Mouse (Mus musculus): Measurements from ENCODE around the gene Nek5. TPM values are rescaled to one million over a fixed set of nuclear protein-coding genes. Genes with fewer than 3 reads are reported as not detected.

The Nek5 gene
- total RNA-seq, 1 experiment from 2014 or later = not detected

GRCm38 (mm10) chr8:22042515-22042914 is 82.3 kb downstream of the Nek5 start:
- no peak for ATAC-seq (replicated peaks in 1 of 2; ENCODE audit: insufficient read depth in 1 of 2, low FRiP score in 2 of 2, low TSS enrichment in 1 of 2, low read depth in 1 of 2, poor library complexity in 2 of 2, severe bottlenecking in 2 of 2)

GRCm38 (mm10) chr8:22040153-22040509 is 84.7 kb downstream of the Nek5 start:
- no peak for ATAC-seq (replicated peaks in 1 of 2; ENCODE audit: insufficient read depth in 1 of 2, low FRiP score in 2 of 2, low TSS enrichment in 1 of 2, low read depth in 1 of 2, poor library complexity in 2 of 2, severe bottlenecking in 2 of 2)

GRCm38 (mm10) chr8:22039468-22040152 is 85.2 kb downstream of the Nek5 start:
- ATAC-seq (replicated peaks in 1 of 2; ENCODE audit: insufficient read depth in 1 of 2, low FRiP score in 2 of 2, low TSS enrichment in 1 of 2, low read depth in 1 of 2, poor library complexity in 2 of 2, severe bottlenecking in 2 of 2) = no peak

- no peak for ATAC-seq (replicated peaks in 1 of 2; ENCODE audit: insufficient read depth in 1 of 2, low FRiP score in 2 of 2, low TSS enrichment in 1 of 2, low read depth in 1 of 2, poor library complexity in 2 of 2, severe bottlenecking in 2 of 2)
Measured at GRCm38 (mm10) chr8:22037022-22037421, 87.8 kb downstream of the Nek5 start.

GRCm38 (mm10) chr8:22036137-22036536 is 88.7 kb downstream of the Nek5 start:
- no peak for ATAC-seq (replicated peaks in 1 of 2; ENCODE audit: insufficient read depth in 1 of 2, low FRiP score in 2 of 2, low TSS enrichment in 1 of 2, low read depth in 1 of 2, poor library complexity in 2 of 2, severe bottlenecking in 2 of 2)

GRCm38 (mm10) chr8:22030990-22031389 is 93.9 kb downstream of the Nek5 start:
- ATAC-seq (replicated peaks in 1 of 2; ENCODE audit: insufficient read depth in 1 of 2, low FRiP score in 2 of 2, low TSS enrichment in 1 of 2, low read depth in 1 of 2, poor library complexity in 2 of 2, severe bottlenecking in 2 of 2) = no peak

GRCm38 (mm10) chr8:22028973-22029372 is 95.9 kb downstream of the Nek5 start:
- peak; percentile 36 to 42; a peak in 2 of 4 replicates for ATAC-seq (replicated peaks in 1 of 2; ENCODE audit: insufficient read depth in 1 of 2, low FRiP score in 2 of 2, low TSS enrichment in 1 of 2, low read depth in 1 of 2, poor library complexity in 2 of 2, severe bottlenecking in 2 of 2)

GRCm38 (mm10) chr8:22025241-22025640 is 99.6 kb downstream of the Nek5 start:
- ATAC-seq (replicated peaks in 1 of 2; ENCODE audit: insufficient read depth in 1 of 2, low FRiP score in 2 of 2, low TSS enrichment in 1 of 2, low read depth in 1 of 2, poor library complexity in 2 of 2, severe bottlenecking in 2 of 2) = no peak

Other genes starting within 250 kb of the Nek5 start
- gene Defb9, start 239.6 kb downstream of the Nek5 start, total RNA-seq (2017) = not detected in 2 replicates
- not detected in 2 replicates for gene Defb11, start 218.6 kb downstream of the Nek5 start, total RNA-seq (2017)
- not detected in 2 replicates for gene Defb15, start 192.3 kb downstream of the Nek5 start, total RNA-seq (2017)
- not detected in 2 replicates for gene Defb35, start 186.7 kb downstream of the Nek5 start, total RNA-seq (2017)
- not detected in 2 replicates for gene Defb13, start 178.3 kb downstream of the Nek5 start, total RNA-seq (2017)
- not detected in 2 replicates for gene Fam90a1a, start 166.3 kb downstream of the Nek5 start, total RNA-seq (2017)
- not detected in 2 replicates for gene Ccdc70, start 155.3 kb downstream of the Nek5 start, total RNA-seq (2017)
- gene Atp7b, start 64.7 kb downstream of the Nek5 start, total RNA-seq (2017) = 1.4 and 3.9 TPM in 2 replicates
- 11.9 and 17.9 TPM in 2 replicates for gene Alg11, start 64.3 kb downstream of the Nek5 start, total RNA-seq (2017)
- 3.7 and 5.1 TPM in 2 replicates for gene Nek3, start 41.4 kb upstream of the Nek5 start, total RNA-seq (2017)
- gene Ckap2, start 60.8 kb upstream of the Nek5 start, total RNA-seq (2017) = 40.8 and 50.3 TPM in 2 replicates
- gene Vps36, start 67.8 kb upstream of the Nek5 start, total RNA-seq (2017) = 55.0 and 68.1 TPM in 2 replicates
- gene Thsd1, start 102.3 kb upstream of the Nek5 start, total RNA-seq (2017) = 12.0 and 17.0 TPM in 2 replicates
- not detected in 2 replicates for gene Tpte, start 158.4 kb upstream of the Nek5 start, total RNA-seq (2017)